Mouse (Mus musculus) frontal cortex, adult 2 months (tissue): ENCODE measurements around the gene Slc1a5. TPM values are rescaled to one million over a fixed set of nuclear protein-coding genes. Genes with fewer than 3 reads are reported as not detected.

Experiments
- DNase-seq, 2 experiments: peaks; one replicate each; pipeline ENCODE4 v3.0.0; 2022; ENCODE audit warnings: low spot score in 1 of 2; ENCODE audit errors: extremely low spot score in 1 of 2
- polyA plus RNA-seq: library from polyadenylated mRNA; depleted of rRNA; stranded (reverse); fragments of >200 nt; gene quantifications from 2 replicates; pipeline ENCODE4 v1.2.3, GENCODE M21; 2012

The Slc1a5 gene
- polyA plus RNA-seq, 1 experiment, result 12.6 TPM

GRCm38 (mm10) chr7:16781816-16782554, 845 bp downstream of the Slc1a5 start:
- no peak for DNase-seq

- no peak for DNase-seq
These were observed 1.5 kb downstream of the Slc1a5 start for GRCm38 (mm10) chr7:16782555-16783125.

- DNase-seq, result no peak
These were observed 2.1 kb downstream of the Slc1a5 start for GRCm38 (mm10) chr7:16783224-16783688.

GRCm38 (mm10) chr7:16783758-16784415, 2.7 kb downstream of the Slc1a5 start:
- DNase-seq, result no peak

GRCm38 (mm10) chr7:16784498-16784976, 3.4 kb downstream of the Slc1a5 start:
- DNase-seq, result no peak

- no peak for DNase-seq
These were observed 4.5 kb downstream of the Slc1a5 start for GRCm38 (mm10) chr7:16785541-16786083.

- DNase-seq, result no peak
These were observed 11.2 kb downstream of the Slc1a5 start for GRCm38 (mm10) chr7:16792316-16792715.

- DNase-seq, result no peak
These were observed 12.0 kb downstream of the Slc1a5 start for GRCm38 (mm10) chr7:16793010-16793725.

- DNase-seq, result no peak
These were observed 13.7 kb downstream of the Slc1a5 start for GRCm38 (mm10) chr7:16794886-16795285.

- DNase-seq, result no peak
These were observed 23.4 kb downstream of the Slc1a5 start for GRCm38 (mm10) chr7:16804409-16805028.

- DNase-seq, result no peak
These were observed 26.8 kb downstream of the Slc1a5 start for GRCm38 (mm10) chr7:16807936-16808335.

GRCm38 (mm10) chr7:16808647-16809046, 27.5 kb downstream of the Slc1a5 start:
- DNase-seq, result no peak

- peak in 1 of 2 experiments; percentile 88 for DNase-seq
These were observed 28.6 kb downstream of the Slc1a5 start for GRCm38 (mm10) chr7:16809739-16810138.

GRCm38 (mm10) chr7:16810399-16810919, 29.3 kb downstream of the Slc1a5 start:
- DNase-seq, result no peak

- no peak for DNase-seq
These were observed 29.9 kb downstream of the Slc1a5 start for GRCm38 (mm10) chr7:16810920-16811648.

GRCm38 (mm10) chr7:16811649-16812070, 30.5 kb downstream of the Slc1a5 start:
- DNase-seq, result no peak

GRCm38 (mm10) chr7:16812505-16812904, 31.4 kb downstream of the Slc1a5 start:
- no peak for DNase-seq

GRCm38 (mm10) chr7:16815351-16815941, 34.3 kb downstream of the Slc1a5 start, which contains the start of gene Strn4:
Strn4 (plus strand) TSS chr7:16815889.
- DNase-seq, result peak in 1 of 2 experiments; percentile 71

GRCm38 (mm10) chr7:16816078-16816474, 34.9 kb downstream of the Slc1a5 start:
- DNase-seq, result peak in 1 of 2 experiments; percentile 83
